Mouse (Mus musculus) olfactory bulb, adult 2 months (tissue): Measurements from ENCODE around the gene B230104I21Rik. TPM values are rescaled to one million over a fixed set of nuclear protein-coding genes. Genes with fewer than 3 reads are reported as not detected.

ENCODE experiments used
- H3K27ac ChIP-seq: fragments of 200-500 bp; 2 replicates; pipeline ENCODE4 v1.5.1; 2012; ENCODE audit warnings: low read depth, low read length; ENCODE audit not compliant: insufficient read depth
- H3K4me1 ChIP-seq: fragments of 200-500 bp; 2 replicates; pipeline ENCODE4 v1.6.1; 2012; ENCODE audit warnings: low read length; ENCODE audit not compliant: control insufficient read depth, insufficient read depth
- H3K4me3 ChIP-seq: fragments of 200-500 bp; 2 replicates; pipeline ENCODE4 v1.5.1; 2012; ENCODE audit warnings: mild to moderate bottlenecking, low read depth, low read length, moderate library complexity; ENCODE audit not compliant: insufficient read depth
- CTCF ChIP-seq: fragments of 200-500 bp; IDR thresholded peaks from 2 replicates; pipeline ENCODE4 v1.5.1; 2012; ENCODE audit warnings: low read depth, mild to moderate bottlenecking, low read length, moderate library complexity; ENCODE audit not compliant: insufficient read depth
- POLR2A ChIP-seq: fragments of 200-500 bp; IDR thresholded peaks from 2 replicates; pipeline ENCODE4 v1.6.1; 2012; ENCODE audit warnings: mild to moderate bottlenecking, low read depth, low read length, moderate library complexity; ENCODE audit not compliant: insufficient read depth
- WGBS: fragments of 180-500 bp; shearing (Covaris S2); methylation state at CpG from one replicate; pipeline ENCODE4 v1.1.7; 2018; 5-methylcytosine and 5-hydroxymethylcytosine counted together
- polyA plus RNA-seq: library from polyadenylated mRNA; stranded (reverse); fragments of >200 nt; gene quantifications from 2 replicates; pipeline ENCODE4 v1.2.4, GENCODE M21; 2012; ENCODE audit warnings: low replicate concordance; ENCODE audit not compliant: missing spikeins, insufficient read depth, insufficient read length

Gene B230104I21Rik
- polyA plus RNA-seq, 1 experiment = not detected

DNA sequence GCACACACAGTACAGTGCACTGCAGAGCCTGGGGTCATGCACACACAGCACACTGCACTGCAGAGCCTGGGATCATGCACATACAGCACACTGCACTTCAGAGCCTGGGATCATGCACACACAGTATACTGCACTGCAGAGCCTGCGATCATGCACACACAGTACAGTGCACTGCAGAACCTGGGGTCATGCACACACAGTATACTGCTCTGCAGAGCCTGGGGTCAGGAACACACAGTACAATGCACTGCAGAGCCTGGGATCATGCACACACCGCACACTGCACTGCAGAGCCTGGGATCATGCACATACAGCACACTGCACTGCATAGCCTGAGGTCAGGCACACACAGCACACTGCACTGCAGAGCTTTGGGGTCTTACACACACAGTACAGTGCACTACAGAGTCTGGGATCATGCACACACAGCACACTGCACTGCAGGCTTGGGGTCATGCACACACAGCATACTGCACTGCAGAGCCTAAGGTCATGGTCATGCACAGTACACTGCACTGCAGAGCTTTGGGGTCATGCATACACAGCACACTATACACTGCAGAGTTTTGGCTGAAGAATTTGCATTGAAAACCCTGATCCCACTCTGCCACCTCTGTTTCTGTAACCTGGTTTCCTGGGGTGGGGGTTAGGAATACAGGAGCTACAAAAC, 23.6 kb upstream of the B230104I21Rik start:
- no peak for TF ChIP-seq CTCF
- peak overlapping the region; percentile 75 for H3K27ac ChIP-seq
- 95% methylated on average over 2 of the region's 2 CpGs for WGBS
- H3K4me3 ChIP-seq = no peak overlapping the region
- no peaks in the 10 kb centered on the region for H3K4me1 ChIP-seq

DNA sequence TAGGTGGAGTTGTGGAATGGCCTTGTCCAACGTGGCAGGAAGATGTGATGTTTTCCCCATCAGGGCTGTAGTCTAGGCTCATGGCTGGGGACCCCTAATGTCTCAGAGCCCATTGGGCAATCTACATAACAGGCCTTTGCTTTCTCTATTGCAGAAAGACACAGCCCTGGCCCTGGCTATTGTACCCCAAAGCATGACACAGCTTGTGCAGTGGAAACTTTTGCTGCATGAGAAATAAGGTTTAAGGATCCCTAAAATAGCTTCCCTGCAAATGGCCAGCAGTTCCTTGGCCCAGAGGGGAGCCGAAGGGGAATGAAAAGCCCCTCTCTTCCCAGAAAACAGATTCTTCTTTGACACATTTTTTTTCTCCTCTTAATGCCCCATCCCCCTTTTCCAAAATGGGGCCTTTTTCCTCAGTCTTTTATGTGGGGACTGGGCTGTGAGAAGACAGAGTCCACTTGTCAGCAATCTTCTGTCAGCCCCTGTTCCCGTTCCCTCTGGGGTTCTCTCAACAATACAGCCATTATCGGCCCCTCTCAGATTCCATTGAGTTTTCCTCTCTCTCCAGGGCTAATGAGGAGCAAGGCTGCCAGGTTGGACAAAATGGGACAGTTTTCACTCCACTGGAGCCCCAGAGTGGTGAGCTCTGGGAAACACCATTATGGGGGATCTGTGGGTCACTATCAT, 22.8 kb upstream of the B230104I21Rik start:
- Histone ChIP-seq H3K27ac (peak overlapping the region; percentile 75), H3K4me3 (no peak overlapping the region), H3K4me1 (no peaks in the 10 kb centered on the region)
- WGBS = 44% methylated on average over 4 of the region's 4 CpGs
- TF ChIP-seq POLR2A (no peak), CTCF (no peak)

DNA sequence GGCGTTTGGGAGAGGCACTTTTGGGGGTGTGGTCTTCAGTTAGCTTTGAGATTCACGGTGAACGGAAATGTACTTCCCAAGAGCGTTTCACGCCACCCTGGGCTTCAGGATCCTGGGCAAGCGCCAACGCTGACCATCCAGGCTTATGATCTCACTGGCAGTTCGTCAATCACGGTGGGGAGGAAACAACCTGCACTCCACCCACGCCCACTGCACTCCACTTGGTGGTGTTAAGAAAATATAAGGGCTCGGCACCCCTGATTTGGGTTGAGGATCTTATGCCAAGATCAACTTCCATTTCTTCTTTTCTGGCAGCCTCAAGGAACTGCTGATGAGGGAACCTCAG, 22.3 kb upstream of the B230104I21Rik start:
- WGBS = 31% methylated on average over 11 of the region's 11 CpGs
- TF ChIP-seq POLR2A (no peak), CTCF (no peak)
- Histone ChIP-seq H3K4me1 (no peaks in the 10 kb centered on the region), H3K27ac (peak overlapping the region; percentile 43), H3K4me3 (no peak overlapping the region)

DNA sequence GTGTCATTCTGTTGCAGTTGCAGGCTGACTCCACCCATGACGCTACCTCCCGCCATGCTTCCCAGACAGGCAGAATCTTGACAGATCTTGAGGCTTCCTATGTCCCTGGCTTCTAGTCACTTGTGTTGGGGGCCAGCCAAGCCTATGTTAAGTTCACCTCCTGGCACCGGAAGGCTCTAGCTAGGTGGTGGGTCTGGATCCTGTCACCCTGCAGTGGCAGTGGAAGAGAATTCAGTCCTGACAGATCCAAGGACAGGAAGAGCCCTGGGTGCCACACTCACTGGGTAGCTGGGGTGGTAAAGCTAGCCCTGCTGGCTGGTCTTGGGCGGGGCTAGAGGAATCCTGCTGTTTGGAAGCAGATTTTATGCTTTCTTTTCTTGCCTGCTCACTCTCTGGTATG, 10.5 kb upstream of the B230104I21Rik start:
- WGBS = 84% methylated on average over 4 of the region's 4 CpGs
- Histone ChIP-seq H3K27ac (no peak overlapping the region), H3K4me3 (no peak overlapping the region), H3K4me1 (peaks cover 3% of the 10 kb centered on the region; the same call in 1 of the 2 replicates)
- TF ChIP-seq POLR2A (no peak), CTCF (no peak)

DNA sequence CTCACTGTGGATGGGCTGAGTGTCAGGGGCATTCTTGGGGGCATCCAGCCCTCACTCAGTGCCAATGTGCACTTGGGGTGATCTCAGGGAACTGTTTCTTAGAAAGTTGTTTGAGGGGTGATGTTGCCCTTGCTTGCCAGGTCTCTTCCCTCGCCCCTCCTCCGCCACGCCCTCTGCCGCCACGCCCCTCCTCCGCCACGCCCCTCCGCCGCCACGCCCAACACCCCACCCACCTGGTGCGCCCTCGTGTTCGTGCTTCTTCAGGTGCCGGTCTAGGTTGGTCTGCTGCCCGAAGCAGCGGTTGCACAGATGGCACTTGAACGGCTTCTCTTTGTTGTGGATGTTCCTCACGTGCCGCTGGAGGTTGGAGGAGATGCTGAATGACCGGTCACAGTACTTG, 7.5 kb upstream of the B230104I21Rik start:
- Histone ChIP-seq H3K4me1 (peaks cover 3% of the 10 kb centered on the region; the same call in 1 of the 2 replicates), H3K4me3 (no peak overlapping the region), H3K27ac (no peak overlapping the region)
- 26% methylated on average over 20 of the region's 20 CpGs for WGBS
- TF ChIP-seq CTCF = no peak
- no peak for TF ChIP-seq POLR2A

DNA sequence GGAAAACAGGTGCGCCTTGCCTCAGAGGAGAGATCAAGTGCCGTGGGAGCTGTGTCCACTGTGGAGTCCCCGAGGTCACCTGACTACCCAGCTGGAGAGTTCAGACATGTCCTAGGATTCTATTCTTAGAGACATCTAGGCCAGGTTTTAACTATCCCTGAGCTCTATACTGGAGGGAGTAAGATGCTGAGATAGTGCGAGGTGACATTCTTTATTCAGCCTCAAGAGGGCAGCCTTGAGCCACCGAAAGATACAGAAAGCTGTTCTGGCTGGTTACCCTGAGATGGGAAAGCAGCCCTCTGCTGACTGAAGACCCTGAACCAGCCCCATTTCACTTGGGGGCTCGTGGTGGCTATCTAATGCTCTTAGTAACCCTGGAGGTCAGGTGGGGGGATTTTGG, 7.1 kb upstream of the B230104I21Rik start:
- Histone ChIP-seq H3K4me3 (no peak overlapping the region), H3K4me1 (peaks cover 3% of the 10 kb centered on the region; the same call in 1 of the 2 replicates), H3K27ac (no peak overlapping the region)
- TF ChIP-seq CTCF = no peak
- TF ChIP-seq POLR2A = no peak
- 16% methylated on average over 6 of the region's 6 CpGs for WGBS

DNA sequence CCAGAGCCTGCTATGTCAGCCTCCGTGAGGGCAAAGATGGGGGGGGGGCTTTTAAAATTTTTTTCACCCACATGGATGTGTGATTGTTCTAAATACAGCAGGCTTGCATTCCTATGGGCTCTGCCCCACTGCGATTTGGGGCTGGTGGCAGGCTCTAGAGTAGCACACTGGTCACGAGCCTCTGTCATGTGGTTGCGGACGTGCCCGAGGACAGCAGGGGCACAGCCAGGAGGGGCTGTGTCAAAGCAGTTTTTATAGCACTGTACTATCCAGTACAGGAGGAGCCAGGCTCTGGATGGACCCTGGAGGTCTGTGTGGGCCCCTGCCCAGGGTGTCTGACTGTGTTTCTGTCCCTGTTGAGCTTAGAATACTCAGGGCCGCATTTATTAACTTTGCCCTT, 5.9 kb upstream of the B230104I21Rik start:
- WGBS = 88% methylated on average over 7 of the region's 7 CpGs
- H3K4me1 ChIP-seq = peaks cover 3% of the 10 kb centered on the region; the same call in 1 of the 2 replicates
- H3K27ac ChIP-seq = no peak overlapping the region
- TF ChIP-seq POLR2A (no peak), CTCF (no peak)
- no peak overlapping the region for H3K4me3 ChIP-seq

DNA sequence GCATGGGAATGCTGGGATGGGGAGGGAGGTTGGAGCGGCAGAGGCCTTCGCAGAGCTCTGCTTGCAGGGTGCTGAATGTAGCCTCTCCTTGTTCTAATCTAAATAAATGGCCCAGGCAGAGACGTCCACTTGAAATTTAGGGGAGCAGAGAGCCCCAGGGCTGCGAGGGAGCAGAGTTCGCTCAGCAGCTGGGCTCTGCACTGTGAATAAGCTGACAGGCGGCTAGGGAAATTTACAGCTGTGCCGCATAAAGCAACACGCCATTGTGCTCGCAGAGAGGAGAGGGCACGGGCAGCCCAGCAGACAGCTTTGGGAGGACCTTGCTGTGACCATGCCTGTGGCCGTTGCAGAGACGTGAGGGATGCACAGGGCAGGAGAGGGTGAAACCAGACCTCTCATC, 4.7 kb upstream of the B230104I21Rik start:
- peaks cover 3% of the 10 kb centered on the region; the same call in 1 of the 2 replicates for H3K4me1 ChIP-seq
- WGBS = 79% methylated on average over 12 of the region's 12 CpGs
- TF ChIP-seq POLR2A (no peak), CTCF (no peak)
- no peak overlapping the region for H3K4me3 ChIP-seq
- no peak overlapping the region for H3K27ac ChIP-seq

DNA sequence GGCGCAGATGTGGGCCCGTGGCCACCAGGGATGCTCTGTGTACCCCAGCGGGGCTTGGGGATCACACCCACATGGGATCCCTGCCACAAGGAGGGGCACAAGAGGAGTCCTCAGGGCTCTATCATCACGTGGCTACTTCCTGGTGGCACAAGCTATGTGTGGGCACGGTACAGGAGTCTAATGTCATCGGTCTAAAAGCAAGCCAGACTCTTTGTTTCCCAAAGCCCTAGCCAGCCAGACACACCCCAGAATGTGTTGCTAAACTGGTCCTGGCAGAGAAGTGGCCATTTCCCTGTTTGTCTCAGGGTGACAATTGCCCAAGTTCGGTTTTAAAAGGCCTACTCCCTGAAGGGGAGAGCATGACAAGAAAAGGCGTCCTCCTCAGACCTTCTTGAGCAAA, 2.6 kb upstream of the B230104I21Rik start:
- WGBS = 69% methylated on average over 8 of the region's 8 CpGs
- no peak overlapping the region for H3K27ac ChIP-seq
- no peak overlapping the region for H3K4me3 ChIP-seq
- peaks cover 9% of the 10 kb centered on the region; the same call in 1 of the 2 replicates for H3K4me1 ChIP-seq
- TF ChIP-seq CTCF (no peak), POLR2A (no peak)
